Mouse (Mus musculus): ENCODE results near the gene Luc7l3. TPM values are rescaled to one million over a fixed set of nuclear protein-coding genes. Genes with fewer than 3 reads are reported as not detected.

Gene Luc7l3
- polyA plus RNA-seq, 1 experiment = 21.3 TPM

- H3K79me3 ChIP-seq (ENCODE audit: low read depth) = no peaks in the 10 kb centered on the region
- no peak overlapping the region for H3K4me3 ChIP-seq (ENCODE audit: insufficient read depth, poor library complexity, severe bottlenecking)
- no peaks in the 10 kb centered on the region for H3K79me2 ChIP-seq (ENCODE audit: control insufficient read depth, insufficient read depth)
- TF ChIP-seq USF1 (IDR thresholded peaks at IDR 0.05; ENCODE audit: low read depth) = no peak
- TF ChIP-seq CTCF (IDR thresholded peaks at IDR 0.05; ENCODE audit: control insufficient read depth, insufficient read depth, insufficient read length) = no peak
- no peak for TF ChIP-seq MYOG (IDR thresholded peaks at IDR 0.05; ENCODE audit: control insufficient read depth, extremely low read depth, insufficient read length)
- TF ChIP-seq CEBPB (IDR thresholded peaks at IDR 0.05; ENCODE audit: low read depth) = no peak
- no peak for TF ChIP-seq MYOD1 (IDR thresholded peaks at IDR 0.05; ENCODE audit: control insufficient read depth, insufficient read length, low read depth)
- TF ChIP-seq MAX (IDR thresholded peaks at IDR 0.05) = no peak
- TF ChIP-seq FOSL1 (IDR thresholded peaks at IDR 0.05; ENCODE audit: insufficient read depth, low read length, poor library complexity, severe bottlenecking) = no peak
- no peaks in the 10 kb centered on the region for H3K27me3 ChIP-seq (ENCODE audit: control insufficient read depth, insufficient read depth, insufficient read length)
- H3K36me3 ChIP-seq (ENCODE audit: control insufficient read depth, insufficient read depth) = no peaks in the 10 kb centered on the region
- no peak overlapping the region for H3ac ChIP-seq (ENCODE audit: control insufficient read depth, insufficient read length, low read depth)
Measured at GRCm38 (mm10) chr11:94253156-94253555, 68.6 kb downstream of the Luc7l3 start.

GRCm38 (mm10) chr11:94246789-94247061 lies 75.1 kb downstream of the Luc7l3 start:
- Histone ChIP-seq H3ac (ENCODE audit: control insufficient read depth, insufficient read length, low read depth) (no peak overlapping the region), H3K27me3 (ENCODE audit: control insufficient read depth, insufficient read depth, insufficient read length) (no peaks in the 10 kb centered on the region), H3K4me3 (ENCODE audit: insufficient read depth, poor library complexity, severe bottlenecking) (no peak overlapping the region), H3K79me2 (ENCODE audit: control insufficient read depth, insufficient read depth) (no peaks in the 10 kb centered on the region), H3K79me3 (ENCODE audit: low read depth) (no peaks in the 10 kb centered on the region), H3K36me3 (ENCODE audit: control insufficient read depth, insufficient read depth) (no peaks in the 10 kb centered on the region)
- TF ChIP-seq MAX (IDR thresholded peaks at IDR 0.05) (no peak), CEBPB (IDR thresholded peaks at IDR 0.05; ENCODE audit: low read depth) (no peak), MYOD1 (IDR thresholded peaks at IDR 0.05; ENCODE audit: control insufficient read depth, insufficient read length, low read depth) (no peak)

- Histone ChIP-seq H3K79me3 (ENCODE audit: low read depth) (no peaks in the 10 kb centered on the region), H3K79me2 (ENCODE audit: control insufficient read depth, insufficient read depth) (no peaks in the 10 kb centered on the region), H3ac (ENCODE audit: control insufficient read depth, insufficient read length, low read depth) (no peak within 1 kb of the TSS), H3K36me3 (ENCODE audit: control insufficient read depth, insufficient read depth) (no peaks in the 10 kb centered on the region), H3K27me3 (ENCODE audit: control insufficient read depth, insufficient read depth, insufficient read length) (no peaks in the 10 kb centered on the region), H3K4me3 (ENCODE audit: insufficient read depth, poor library complexity, severe bottlenecking) (no peak within 1 kb of the TSS)
- no peak for TF ChIP-seq MYOG (IDR thresholded peaks at IDR 0.05; ENCODE audit: control insufficient read depth, extremely low read depth, insufficient read length)
- peak; percentile 47 for TF ChIP-seq USF1 (IDR thresholded peaks at IDR 0.05; ENCODE audit: low read depth)
Measured at GRCm38 (mm10) chr11:94245955-94246788, 75.6 kb downstream of the Luc7l3 start, which contains the start of gene Wfikkn2. Wfikkn2 (minus strand) TSS chr11:94246005.

- no peak overlapping the region for H3K4me3 ChIP-seq (ENCODE audit: insufficient read depth, poor library complexity, severe bottlenecking)
- H3K27me3 ChIP-seq (ENCODE audit: control insufficient read depth, insufficient read depth, insufficient read length) = no peaks in the 10 kb centered on the region
- no peak for TF ChIP-seq FOSL1 (IDR thresholded peaks at IDR 0.05; ENCODE audit: insufficient read depth, low read length, poor library complexity, severe bottlenecking)
- TF ChIP-seq CEBPB (IDR thresholded peaks at IDR 0.05; ENCODE audit: low read depth) = no peak
- TF ChIP-seq MAX (IDR thresholded peaks at IDR 0.05) = no peak
- TF ChIP-seq USF1 (IDR thresholded peaks at IDR 0.05; ENCODE audit: low read depth) = no peak
- no peak for TF ChIP-seq CTCF (IDR thresholded peaks at IDR 0.05; ENCODE audit: control insufficient read depth, insufficient read depth, insufficient read length)
- no peak for TF ChIP-seq MYOD1 (IDR thresholded peaks at IDR 0.05; ENCODE audit: control insufficient read depth, insufficient read length, low read depth)
- no peak for TF ChIP-seq MYOG (IDR thresholded peaks at IDR 0.05; ENCODE audit: control insufficient read depth, extremely low read depth, insufficient read length)
- H3K79me2 ChIP-seq (ENCODE audit: control insufficient read depth, insufficient read depth) = no peaks in the 10 kb centered on the region
- no peak overlapping the region for H3ac ChIP-seq (ENCODE audit: control insufficient read depth, insufficient read length, low read depth)
- no peaks in the 10 kb centered on the region for H3K36me3 ChIP-seq (ENCODE audit: control insufficient read depth, insufficient read depth)
- no peaks in the 10 kb centered on the region for H3K79me3 ChIP-seq (ENCODE audit: low read depth)
Measured at GRCm38 (mm10) chr11:94244385-94244784, 77.4 kb downstream of the Luc7l3 start.

GRCm38 (mm10) chr11:94243422-94244180 lies 78.2 kb downstream of the Luc7l3 start:
- Histone ChIP-seq H3K79me3 (ENCODE audit: low read depth) (no peaks in the 10 kb centered on the region), H3ac (ENCODE audit: control insufficient read depth, insufficient read length, low read depth) (no peak overlapping the region), H3K79me2 (ENCODE audit: control insufficient read depth, insufficient read depth) (no peaks in the 10 kb centered on the region), H3K4me3 (ENCODE audit: insufficient read depth, poor library complexity, severe bottlenecking) (no peak overlapping the region), H3K36me3 (ENCODE audit: control insufficient read depth, insufficient read depth) (no peaks in the 10 kb centered on the region), H3K27me3 (ENCODE audit: control insufficient read depth, insufficient read depth, insufficient read length) (no peaks in the 10 kb centered on the region)
- TF ChIP-seq MYOG (IDR thresholded peaks at IDR 0.05; ENCODE audit: control insufficient read depth, extremely low read depth, insufficient read length) (no peak), CTCF (IDR thresholded peaks at IDR 0.05; ENCODE audit: control insufficient read depth, insufficient read depth, insufficient read length) (no peak), USF1 (IDR thresholded peaks at IDR 0.05; ENCODE audit: low read depth) (no peak), FOSL1 (IDR thresholded peaks at IDR 0.05; ENCODE audit: insufficient read depth, low read length, poor library complexity, severe bottlenecking) (no peak), MAX (IDR thresholded peaks at IDR 0.05) (no peak), MYOD1 (IDR thresholded peaks at IDR 0.05; ENCODE audit: control insufficient read depth, insufficient read length, low read depth) (no peak), CEBPB (IDR thresholded peaks at IDR 0.05; ENCODE audit: low read depth) (no peak)
